Mouse (Mus musculus) kidney, adult 10 weeks (tissue): ENCODE results near the gene Il2rg. TPM values are rescaled to one million over a fixed set of nuclear protein-coding genes. Genes with fewer than 3 reads are reported as not detected.

Experiments used
- polyA plus RNA-seq: library from polyadenylated mRNA; stranded (reverse); fragments of 350-450 nt; fragmentation: Illumina TruSeq; extraction: RNeasy Lipid Tissue Mini Kit (QIAGEN cat#74804); gene quantifications from one replicate; pipeline ENCODE4 v1.2.3, GENCODE M21; 2014; ENCODE audit warnings: low read depth, low replicate concordance

The Il2rg gene
- 8.2 TPM for polyA plus RNA-seq

DNA sequence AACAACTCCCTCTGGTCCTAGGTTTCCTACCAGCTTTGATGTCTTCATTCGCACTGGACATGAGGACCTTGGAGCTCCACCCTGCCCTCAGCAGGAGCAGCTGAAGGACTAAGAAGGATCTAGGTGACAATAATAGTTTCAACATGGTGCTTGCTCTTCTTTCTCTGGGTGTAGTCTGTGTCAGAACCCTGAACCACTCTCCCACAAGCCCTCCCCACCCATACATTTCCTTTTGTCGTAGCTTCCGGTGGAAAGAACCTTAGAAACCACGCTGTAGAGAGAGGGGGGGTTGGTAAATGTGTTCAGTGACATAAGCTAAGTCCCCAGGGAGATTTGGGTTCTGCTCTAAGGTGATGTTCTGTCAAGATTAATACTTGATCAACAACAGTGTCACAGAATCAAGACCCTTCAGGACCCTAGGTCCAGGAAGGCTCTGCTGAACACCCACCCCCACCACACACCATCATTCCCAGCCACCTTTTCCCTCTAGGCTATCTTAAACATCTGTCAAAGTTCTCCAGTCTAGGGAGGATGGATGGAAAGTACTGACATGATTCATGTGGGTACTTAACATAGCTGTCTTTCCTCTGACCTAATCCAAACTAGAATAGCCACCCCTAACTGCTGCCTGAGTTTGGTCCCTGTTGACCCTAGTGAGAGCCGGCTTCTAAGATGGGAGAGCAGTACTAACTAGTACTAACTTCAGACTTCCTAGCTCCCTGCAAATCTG lies at the start of gene Il2rg:
Gene Il2rg, minus strand, starts transcription at position 231 of the 730 bp plus-strand sequence.

DNA sequence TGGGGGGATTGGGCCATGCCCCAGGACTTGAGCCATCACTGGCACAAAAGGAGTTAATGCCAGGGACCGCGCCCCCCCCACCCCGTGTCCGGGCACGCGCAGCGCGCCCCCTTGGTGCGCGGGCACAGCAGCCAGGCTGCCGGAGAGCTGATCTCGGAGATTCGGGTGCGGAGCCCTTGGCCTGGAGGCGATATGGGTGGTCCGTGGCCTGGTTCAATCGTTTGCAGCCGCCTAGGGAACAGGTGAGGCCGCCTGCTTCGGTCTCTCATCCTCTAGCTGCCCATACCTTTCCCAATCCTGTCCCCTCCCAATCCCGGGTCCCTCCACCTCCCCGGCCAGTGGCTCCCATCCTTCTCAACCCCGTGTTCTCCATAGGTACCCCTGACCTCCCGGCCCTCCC lies 31.0 kb upstream of the Il2rg start, which contains the start of gene Nlgn3:
Gene Nlgn3, plus strand, starts transcription at position 114 of the 400 bp plus-strand sequence.

DNA sequence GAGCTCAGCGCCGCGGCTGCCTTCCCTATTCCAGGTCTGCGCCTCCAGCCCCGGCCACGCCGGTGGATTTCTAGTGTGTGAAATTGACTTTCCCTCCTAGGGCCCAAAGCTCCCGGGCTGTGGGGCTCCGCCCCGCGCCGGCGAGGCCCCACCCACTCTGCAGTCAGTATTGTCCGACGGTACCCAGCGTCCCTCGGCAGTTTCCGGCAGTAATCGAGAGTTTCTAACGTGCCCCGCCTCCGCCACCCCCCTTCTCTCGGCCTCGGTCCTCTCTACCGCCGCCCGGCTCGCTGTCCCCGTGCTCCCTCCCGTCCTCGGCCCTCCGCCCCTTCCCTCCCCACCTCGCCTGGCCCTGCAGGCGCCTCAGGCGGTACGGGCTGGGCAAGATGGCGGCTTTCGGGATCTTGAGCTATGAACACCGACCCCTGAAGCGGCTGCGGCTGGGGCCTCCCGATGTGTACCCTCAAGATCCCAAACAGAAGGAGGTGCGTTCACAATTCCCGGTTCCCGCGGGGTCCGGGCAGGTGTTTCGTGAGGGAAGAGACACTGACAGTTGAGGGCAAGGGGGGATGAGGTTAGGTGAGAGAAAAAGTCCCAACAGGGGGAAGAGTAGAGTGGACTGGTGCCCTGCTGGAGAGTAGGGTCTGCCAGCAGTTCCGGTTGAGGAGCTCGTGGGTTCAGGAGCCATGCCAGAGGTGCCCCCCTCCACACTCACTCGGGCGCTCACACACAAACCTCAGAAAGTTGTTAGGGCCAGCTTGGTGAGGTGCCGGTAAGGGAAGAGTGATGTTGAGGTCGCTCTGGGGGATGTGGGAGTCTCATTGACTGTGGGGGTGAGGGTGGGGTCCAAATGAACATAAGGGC lies 6.1 kb upstream of the Il2rg start, which contains the start of gene Med12:
Gene Med12, plus strand, starts transcription at position 156 of the 864 bp plus-strand sequence.

DNA sequence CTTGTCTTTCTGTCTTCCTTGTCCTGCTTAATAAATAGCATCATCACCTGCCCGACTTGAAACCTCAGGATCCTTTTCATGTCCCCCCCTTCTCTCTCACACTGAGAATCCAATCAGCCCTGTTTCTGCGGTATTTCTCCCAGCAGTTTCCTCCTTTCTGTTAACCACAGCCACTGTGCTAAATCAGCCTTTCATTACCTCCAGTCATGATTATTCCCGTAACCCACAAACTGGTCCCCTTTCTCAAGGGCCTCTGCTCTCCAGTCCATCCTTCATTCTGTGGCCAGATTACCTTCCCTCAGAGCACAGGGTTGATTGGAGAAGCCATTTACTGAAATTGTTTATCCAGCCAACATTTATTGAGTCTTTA lies 685 bp upstream of the Il2rg start, which contains the start of gene Gm20489:
Gene Gm20489, minus strand, starts transcription at position 269 of the 370 bp plus-strand sequence.

DNA sequence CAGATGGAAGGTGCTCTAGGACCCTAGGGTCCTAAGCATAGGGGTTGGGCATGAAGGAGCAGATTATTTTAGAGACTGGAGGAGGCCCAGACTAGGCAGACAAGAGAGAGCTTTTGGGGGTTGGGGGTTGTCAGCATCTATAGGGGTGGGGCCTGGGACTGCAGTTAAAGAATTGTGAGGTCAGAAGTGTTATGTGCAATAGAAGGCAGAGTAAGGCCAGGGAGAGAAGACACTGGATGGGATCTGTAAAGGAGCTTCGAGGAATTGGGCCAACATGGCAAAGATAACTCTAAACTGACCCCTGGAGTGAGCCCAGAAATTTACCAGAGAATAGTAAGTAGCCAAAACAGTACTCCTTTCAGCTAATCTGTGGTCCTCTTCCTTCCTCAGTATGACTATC lies 4.2 kb downstream of the Il2rg start, which contains the start of gene Gm614:
Gene Gm614, minus strand, starts transcription at position 101 of the 400 bp plus-strand sequence.

DNA sequence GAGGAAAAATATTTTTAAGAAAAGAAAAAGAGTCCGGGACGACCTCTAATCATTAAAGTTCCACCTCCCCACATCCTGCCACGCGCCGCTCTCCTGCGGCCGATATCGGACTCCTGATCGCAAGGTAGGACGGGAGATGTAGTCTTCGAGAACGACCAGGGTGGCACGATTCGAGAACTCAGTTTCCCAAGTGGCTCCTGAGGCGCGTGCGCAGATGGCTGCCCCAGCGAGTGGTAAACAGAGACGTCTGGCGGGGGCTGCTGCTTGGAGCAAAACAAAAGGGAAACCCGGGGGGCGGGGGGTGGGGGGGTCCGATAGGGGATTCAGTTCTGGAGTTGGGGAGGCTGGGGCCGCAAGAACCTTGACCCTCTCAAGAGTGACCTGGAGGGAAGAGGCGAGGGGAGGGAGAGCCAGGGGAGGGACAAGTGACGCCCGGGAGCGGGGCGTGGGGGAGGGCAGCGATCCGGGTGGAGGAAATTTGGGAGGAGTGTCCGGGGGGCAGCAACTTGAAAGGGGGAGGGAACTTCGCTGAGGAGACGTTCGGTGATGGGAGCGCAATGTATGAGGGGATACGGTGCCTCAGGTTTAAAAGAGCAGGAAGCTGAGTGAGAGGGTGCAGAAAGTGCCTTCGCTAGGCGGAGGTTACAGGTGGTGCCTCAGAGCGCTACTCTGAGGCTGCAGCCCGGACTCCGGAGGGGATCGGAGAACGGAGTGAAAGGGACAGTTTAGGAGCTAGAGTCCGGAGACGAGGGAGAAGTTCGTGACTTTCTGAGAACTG lies 13.9 kb downstream of the Il2rg start, which contains the start of gene Foxo4:
Gene Foxo4, plus strand, starts transcription at position 577 of the 778 bp plus-strand sequence.

DNA sequence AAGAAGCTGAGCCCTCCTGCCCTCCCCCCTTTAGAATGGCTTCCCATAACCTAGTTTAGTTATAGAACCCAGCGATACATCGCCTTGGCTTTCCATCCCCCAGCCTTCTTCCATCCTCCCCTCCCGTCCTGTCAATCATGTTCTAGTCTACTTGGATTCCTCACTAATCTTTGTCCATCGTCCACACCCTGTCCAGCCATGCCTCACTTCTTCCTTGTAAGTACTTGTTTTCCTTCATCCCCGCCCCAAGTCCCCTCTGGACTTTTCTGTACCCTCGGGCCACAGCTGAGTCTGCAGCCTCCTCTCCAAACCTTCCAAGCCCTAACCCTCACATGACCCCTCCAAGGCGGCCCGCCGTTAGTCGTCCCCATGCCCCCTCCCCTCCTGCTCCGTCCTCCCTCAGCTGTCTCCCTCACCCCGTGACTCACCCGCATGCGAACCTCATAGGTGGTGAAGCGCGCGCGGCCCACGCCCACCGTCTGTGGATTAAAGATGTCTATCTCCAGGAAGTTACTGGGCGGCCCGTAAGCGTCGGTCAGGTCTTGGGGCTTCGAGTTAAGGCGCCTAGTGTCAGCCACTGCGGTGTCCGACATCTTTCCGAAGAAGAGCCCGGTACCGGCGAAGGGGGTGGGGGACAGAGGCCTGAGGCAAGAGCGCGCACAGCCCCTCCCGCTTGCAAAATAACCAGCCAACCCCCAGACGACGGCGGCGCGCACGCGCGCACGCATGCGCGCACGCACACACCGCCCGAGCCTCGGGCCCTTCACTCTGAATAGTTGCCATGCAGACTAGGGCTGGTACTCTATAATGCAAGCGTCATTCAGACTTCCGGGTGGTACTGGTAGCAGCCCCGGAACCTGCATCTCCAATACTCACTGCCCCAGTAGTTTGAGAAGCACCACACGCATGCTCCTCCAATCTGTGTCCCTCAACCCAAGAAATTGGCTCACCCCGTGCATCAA lies 45.9 kb downstream of the Il2rg start, which contains the start of gene Snx12:
Gene Snx12, minus strand, starts transcription at position 730 of the 962 bp plus-strand sequence.

Other genes starting within 250 kb of the Il2rg start
- not detected for gene Tex11, start 208.6 kb downstream of the Il2rg start, polyA plus RNA-seq
- 0.44 TPM for gene Slc7a3, start 182.2 kb downstream of the Il2rg start, polyA plus RNA-seq
- gene Snx12, start 45.7 kb downstream of the Il2rg start, polyA plus RNA-seq = 38.9 TPM
- 12.3 TPM for gene Foxo4, start 13.7 kb downstream of the Il2rg start, polyA plus RNA-seq
- not detected for gene Gm614, start 4.3 kb downstream of the Il2rg start, polyA plus RNA-seq
- gene Gm20489, start 768 bp upstream of the Il2rg start, polyA plus RNA-seq = not detected
- gene Med12, start 5.8 kb upstream of the Il2rg start, polyA plus RNA-seq = 3.2 TPM
- gene Nlgn3, start 30.9 kb upstream of the Il2rg start, polyA plus RNA-seq = not detected
- 6.3 TPM for gene Gjb1, start 108.1 kb upstream of the Il2rg start, polyA plus RNA-seq
- gene Zmym3, start 152.6 kb upstream of the Il2rg start, polyA plus RNA-seq = 11.8 TPM
- 195 TPM for gene Nono, start 161.1 kb upstream of the Il2rg start, polyA plus RNA-seq
- not detected for gene Itgb1bp2, start 180.8 kb upstream of the Il2rg start, polyA plus RNA-seq